Mouse (Mus musculus): ENCODE data around the gene Elmo3. TPM values are rescaled to one million over a fixed set of nuclear protein-coding genes. Genes with fewer than 3 reads are reported as not detected.
A peak's percentile ranks its signal among the peaks of the same experiment; 100 is the strongest.

Elmo3 gene
- total and polyA plus RNA-seq, 2 experiments from 2014 or later, result 1.5 to 1.7 TPM

DNA sequence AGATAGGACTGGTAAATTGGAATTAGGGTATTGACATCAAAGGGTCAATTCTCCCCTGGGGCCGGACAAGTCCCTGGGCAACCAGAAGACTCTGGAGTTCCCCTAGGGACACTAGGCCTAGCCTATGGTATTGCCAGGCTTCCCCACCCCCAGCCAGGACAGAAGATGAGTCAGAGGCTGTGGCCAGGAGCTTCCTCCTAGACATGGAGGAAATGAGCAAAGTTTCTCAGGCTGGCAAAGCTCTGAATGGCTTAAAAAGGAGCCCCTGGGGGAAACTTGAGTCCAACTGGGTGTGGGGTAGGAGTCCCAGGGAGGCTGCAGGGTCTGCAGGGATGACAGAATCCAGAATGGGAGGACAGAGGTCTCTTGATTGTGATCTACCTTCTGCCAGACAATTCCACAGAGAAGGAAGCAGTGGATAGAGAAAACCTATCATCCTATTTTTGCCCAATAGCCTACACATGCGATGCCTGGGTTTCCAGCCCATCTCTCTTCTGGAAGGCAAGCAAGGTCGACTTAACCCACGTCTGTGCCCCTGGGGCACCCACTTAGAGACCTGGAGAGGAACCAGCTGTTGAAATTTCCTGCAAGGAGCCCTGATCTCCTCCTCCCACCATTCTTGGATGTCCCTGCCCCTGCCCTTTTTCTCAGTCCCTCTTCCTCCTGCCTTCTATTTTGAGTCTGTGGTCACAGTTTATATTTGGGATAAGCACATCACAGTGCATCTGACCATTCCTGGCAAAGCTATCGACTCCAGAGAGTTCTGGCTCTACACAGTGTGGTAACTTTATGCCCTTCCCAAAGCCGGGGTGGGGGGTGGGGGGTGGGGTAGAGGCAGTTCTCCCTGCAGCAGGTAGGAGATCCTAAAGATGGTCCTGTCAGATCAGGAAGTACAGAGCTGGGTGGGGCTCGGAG, 39.9 kb downstream of the Elmo3 start:
- ATAC-seq (no peak), DNase-seq (ENCODE audit: low spot score) (no peak)
- no peak overlapping the region for H3K4me2 ChIP-seq (ENCODE audit: low read depth, low read length)
- no peak overlapping the region for H3K27ac ChIP-seq
- 73% methylated on average over 7 of the region's 7 CpGs for WGBS
- H3K9ac ChIP-seq (replicated peaks; ENCODE audit: low read length), result no peak overlapping the region
- H3K4me3 ChIP-seq (ENCODE audit: low read length), result no peak overlapping the region
- H3K9me3 ChIP-seq (ENCODE audit: low read length), result no peaks in the 10 kb centered on the region
- no peaks in the 10 kb centered on the region for H3K36me3 ChIP-seq (ENCODE audit: insufficient read depth, low read length)
- TF ChIP-seq CTCF (IDR thresholded peaks at IDR 0.05; ENCODE audit: low read depth), result no peak
- H3K4me1 ChIP-seq (ENCODE audit: insufficient read depth, low read length), result peaks cover 11% of the 10 kb centered on the region
- no peaks in the 10 kb centered on the region for H3K27me3 ChIP-seq (ENCODE audit: insufficient read depth, low read length)

GRCm38 (mm10) chr8:105346611-105347427, 41.4 kb downstream of the Elmo3 start:
- peaks cover 15% of the 10 kb centered on the region for H3K4me1 ChIP-seq (ENCODE audit: insufficient read depth, low read length)
- peak overlapping the region; percentile 51 for H3K9ac ChIP-seq (replicated peaks; ENCODE audit: low read length)
- peak overlapping the region; percentile 77 for H3K4me3 ChIP-seq (ENCODE audit: low read length)
- WGBS, result 4% methylated on average over 34 of the region's 34 CpGs
- no peak for TF ChIP-seq CTCF (IDR thresholded peaks at IDR 0.05; ENCODE audit: low read depth)
- ATAC-seq, result 0 out of 2 replicates have a peak, but pooled peaks have one; percentile 1
- DNase-seq (ENCODE audit: low spot score), result no peak
- no peaks in the 10 kb centered on the region for H3K27me3 ChIP-seq (ENCODE audit: insufficient read depth, low read length)
- peak overlapping the region; percentile 26; the same call in 1 of the 2 replicates for H3K27ac ChIP-seq
- H3K36me3 ChIP-seq (ENCODE audit: insufficient read depth, low read length), result no peaks in the 10 kb centered on the region
- peak overlapping the region; percentile 100 for H3K4me2 ChIP-seq (ENCODE audit: low read depth, low read length)
- H3K9me3 ChIP-seq (ENCODE audit: low read length), result no peaks in the 10 kb centered on the region

DNA sequence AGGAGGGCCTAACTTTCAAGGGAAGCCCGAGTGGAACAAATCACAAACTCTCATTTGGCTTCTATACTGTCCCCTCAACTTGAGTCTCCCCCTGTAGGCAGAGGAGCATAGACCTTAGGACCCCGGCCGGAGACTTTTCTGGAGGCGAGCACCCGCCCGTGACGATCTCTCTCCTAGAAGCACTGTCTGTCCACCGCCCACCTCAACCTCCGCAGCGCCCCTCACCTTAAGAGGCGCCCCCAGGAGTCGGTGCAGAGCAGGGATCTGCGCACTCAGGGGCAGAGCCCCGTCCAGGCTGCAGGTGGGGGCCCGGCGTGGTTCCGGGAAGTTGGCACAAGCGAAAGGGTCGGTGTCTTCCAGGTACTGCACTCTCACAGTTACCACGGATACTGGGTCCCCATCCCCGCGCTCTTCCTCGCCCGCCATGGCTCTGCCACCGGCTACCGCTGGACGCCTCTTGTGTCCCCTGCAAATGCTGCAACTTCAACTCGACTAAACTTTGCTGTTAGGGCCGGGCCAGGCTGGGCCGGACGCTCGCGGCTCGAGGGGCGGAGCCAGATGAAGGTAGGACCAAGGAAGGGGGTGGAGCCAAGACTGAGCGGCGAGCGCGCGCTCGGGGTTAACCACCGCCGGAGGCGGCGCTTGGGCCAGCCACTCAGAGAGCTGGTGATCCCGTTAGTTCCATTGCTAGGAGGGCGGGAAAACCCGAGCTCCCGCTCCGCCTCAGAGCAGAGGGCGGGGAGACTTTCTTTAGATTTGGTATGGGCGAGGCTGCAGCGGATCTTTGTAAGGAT, 42.2 kb downstream of the Elmo3 start, which contains the start of gene Fhod1:
Gene Fhod1, minus strand, starts transcription at position 526 of the 794 bp plus-strand sequence.
- Histone ChIP-seq H3K36me3 (ENCODE audit: insufficient read depth, low read length) (no peaks in the 10 kb centered on the region), H3K9me3 (ENCODE audit: low read length) (no peaks in the 10 kb centered on the region), H3K27me3 (ENCODE audit: insufficient read depth, low read length) (no peaks in the 10 kb centered on the region), H3K9ac (replicated peaks; ENCODE audit: low read length) (peak within 1 kb of the TSS; percentile 77), H3K27ac (peak within 1 kb of the TSS; percentile 83), H3K4me2 (ENCODE audit: low read depth, low read length) (peak within 1 kb of the TSS; percentile 100), H3K4me1 (ENCODE audit: insufficient read depth, low read length) (peaks cover 15% of the 10 kb centered on the region), H3K4me3 (ENCODE audit: low read length) (peak within 1 kb of the TSS; percentile 77)
- DNase-seq (ENCODE audit: low spot score) (peak; percentile 95), ATAC-seq (peak; percentile 87)
- peak; percentile 41 for TF ChIP-seq CTCF (IDR thresholded peaks at IDR 0.05; ENCODE audit: low read depth)
- WGBS, result under 1% methylated on average over 53 of the region's 53 CpGs

DNA sequence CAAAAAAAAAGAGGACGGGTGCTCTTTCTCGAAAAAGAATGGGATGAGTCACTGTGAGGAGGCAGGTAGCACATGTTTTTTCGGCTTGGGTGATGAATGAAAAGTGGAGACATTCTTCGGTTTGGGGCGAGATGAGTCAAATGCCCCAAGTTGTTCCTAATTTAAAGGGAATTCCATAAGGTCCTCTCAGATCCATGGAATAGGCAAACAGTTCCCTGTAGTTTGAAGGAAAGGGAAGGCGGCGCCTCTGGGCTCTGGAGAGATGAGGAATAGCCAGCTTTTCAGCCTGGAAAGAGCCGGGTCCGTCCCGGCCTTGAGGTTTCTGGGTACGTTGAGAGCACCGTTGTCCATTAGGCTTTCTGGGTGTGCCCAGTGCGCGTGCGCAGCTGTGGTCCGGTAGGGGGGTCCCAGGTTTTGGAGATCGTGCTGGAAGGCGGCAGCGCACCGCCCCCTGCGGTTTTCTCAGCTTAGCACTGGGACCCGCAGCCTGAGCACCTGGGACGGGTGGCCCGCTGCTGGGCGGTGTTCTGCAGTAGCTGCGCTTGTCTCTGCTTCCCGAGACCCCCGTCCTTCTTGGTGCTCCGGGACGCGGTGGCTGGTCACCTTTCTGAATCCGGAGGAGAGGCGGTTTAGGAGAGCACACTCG, 43.2 kb downstream of the Elmo3 start, which contains the start of gene Slc9a5:
Gene Slc9a5, plus strand, starts transcription at position 394 of the 646 bp plus-strand sequence.
- WGBS, result under 1% methylated on average over 34 of the region's 34 CpGs
- TF ChIP-seq CTCF (IDR thresholded peaks at IDR 0.05; ENCODE audit: low read depth), result peak; percentile 39

DNA sequence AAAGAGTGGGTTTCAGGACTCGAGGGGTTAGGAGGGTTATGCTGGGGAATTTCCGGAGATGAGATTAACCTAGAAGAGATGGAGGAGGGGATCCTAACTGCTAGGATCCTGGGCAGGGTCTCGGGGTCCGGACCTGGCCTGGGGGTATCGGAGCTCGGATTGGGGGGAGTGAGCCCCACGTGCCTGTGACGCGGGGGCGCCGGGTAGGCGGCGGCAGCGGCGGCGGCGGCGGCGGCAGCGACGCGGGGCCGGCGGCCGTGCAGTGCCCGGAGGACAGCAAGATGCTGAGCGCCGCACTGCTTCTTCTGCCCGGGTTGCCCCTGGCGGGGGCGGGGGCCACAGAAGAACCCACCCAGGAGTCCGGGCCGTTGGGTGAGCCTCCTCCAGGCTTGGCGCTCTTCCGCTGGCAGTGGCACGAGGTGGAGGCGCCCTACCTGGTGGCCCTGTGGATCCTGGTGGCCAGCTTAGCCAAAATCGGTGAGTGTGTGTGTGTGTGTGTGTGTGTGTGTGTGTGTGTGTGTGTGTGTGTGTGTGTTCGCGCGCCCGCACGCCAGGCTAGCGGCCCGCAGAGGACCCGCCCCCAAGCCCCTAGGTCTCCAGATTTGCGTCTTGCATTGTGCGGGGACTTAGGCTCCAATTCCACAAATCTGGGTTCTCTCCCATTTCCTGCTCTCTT, 43.8 kb downstream of the Elmo3 start:
- H3K27me3 ChIP-seq (ENCODE audit: insufficient read depth, low read length), result no peaks in the 10 kb centered on the region
- WGBS, result under 1% methylated on average over 42 of the region's 48 CpGs

More for the DNA sequence above, 43.2 kb downstream of the Elmo3 start, which contains the start of gene Slc9a5:
- Histone ChIP-seq H3K4me3 (ENCODE audit: low read length) (peak within 1 kb of the TSS; percentile 77), H3K27ac (peak within 1 kb of the TSS; percentile 83), H3K9me3 (ENCODE audit: low read length) (no peaks in the 10 kb centered on the region), H3K4me1 (ENCODE audit: insufficient read depth, low read length) (peaks cover 15% of the 10 kb centered on the region), H3K36me3 (ENCODE audit: insufficient read depth, low read length) (no peaks in the 10 kb centered on the region), H3K4me2 (ENCODE audit: low read depth, low read length) (peak within 1 kb of the TSS; percentile 100), H3K27me3 (ENCODE audit: insufficient read depth, low read length) (no peaks in the 10 kb centered on the region), H3K9ac (replicated peaks; ENCODE audit: low read length) (peak within 1 kb of the TSS; percentile 77)
- DNase-seq (ENCODE audit: low spot score) (peak; percentile 81), ATAC-seq (peak; percentile 13; the same call in 1 of the 2 replicates)

More for the DNA sequence above, 43.8 kb downstream of the Elmo3 start:
- DNase-seq (ENCODE audit: low spot score), result peak; percentile 76
- TF ChIP-seq CTCF (IDR thresholded peaks at IDR 0.05; ENCODE audit: low read depth), result no peak
- Histone ChIP-seq H3K4me3 (ENCODE audit: low read length) (peak overlapping the region; percentile 77), H3K36me3 (ENCODE audit: insufficient read depth, low read length) (no peaks in the 10 kb centered on the region), H3K9ac (replicated peaks; ENCODE audit: low read length) (peak overlapping the region; percentile 77), H3K4me1 (ENCODE audit: insufficient read depth, low read length) (peaks cover 15% of the 10 kb centered on the region), H3K9me3 (ENCODE audit: low read length) (no peaks in the 10 kb centered on the region), H3K27ac (peak overlapping the region; percentile 83), H3K4me2 (ENCODE audit: low read depth, low read length) (peak overlapping the region; percentile 100)
- ATAC-seq, result peak; percentile 60

All from hindbrain, postnatal 0 days (tissue).